Mouse (Mus musculus) midbrain, embryonic 11.5 days (tissue): ENCODE measurements around the gene Tma7. TPM values are rescaled to one million over a fixed set of nuclear protein-coding genes. Genes with fewer than 3 reads are reported as not detected.
A peak's percentile ranks its signal among the peaks of the same experiment; 100 is the strongest.

ENCODE experiments used
- ATAC-seq: fragments of 200-750 bp; cut with Nextera tagmentation; 2 replicates; pipeline ENCODE4 v1.8.0; 2017; ENCODE audit warnings: moderate TSS enrichment, moderate library complexity; ENCODE audit not compliant: low FRiP score
- DNase-seq: peaks from one replicate; pipeline ENCODE4 v3.0.0; 2015; ENCODE audit warnings: low spot score; ENCODE audit errors: missing footprints
- H3K27ac ChIP-seq: fragments of 300-500 bp; sonication (generic); 2 replicates; pipeline ENCODE4 v1.5.1; 2014; ENCODE audit warnings: low read depth, low read length
- H3K27me3 ChIP-seq: fragments of 300-500 bp; sonication (generic); 2 replicates; pipeline ENCODE4 v1.6.1; 2014; ENCODE audit warnings: mild to moderate bottlenecking, low read length, moderate library complexity, mixed read lengths; ENCODE audit not compliant: control insufficient read depth, insufficient read depth
- H3K36me3 ChIP-seq: fragments of 300-500 bp; sonication (generic); 2 replicates; pipeline ENCODE4 v1.6.1; 2014; ENCODE audit warnings: mild to moderate bottlenecking, low read length, moderate library complexity, mixed read lengths; ENCODE audit not compliant: control insufficient read depth, insufficient read depth
- H3K4me1 ChIP-seq: fragments of 300-500 bp; sonication (generic); 2 replicates; pipeline ENCODE4 v1.6.1; 2014; ENCODE audit warnings: low read length; ENCODE audit not compliant: control insufficient read depth, insufficient read depth
- H3K4me2 ChIP-seq: fragments of 300-500 bp; sonication (generic); 2 replicates; pipeline ENCODE4 v1.6.1; 2014; ENCODE audit warnings: mild to moderate bottlenecking, moderate library complexity
- H3K4me3 ChIP-seq: fragments of 300-500 bp; sonication (generic); 2 replicates; pipeline ENCODE4 v1.5.1; 2014; ENCODE audit warnings: low read depth, low read length
- H3K9ac ChIP-seq: fragments of 300-500 bp; sonication (generic); 2 replicates; pipeline ENCODE4 v1.6.1; 2014; ENCODE audit warnings: low read length
- H3K9me3 ChIP-seq: fragments of 300-500 bp; sonication (generic); 2 replicates; pipeline ENCODE4 v1.6.1; 2016; ENCODE audit warnings: low read length; ENCODE audit not compliant: control insufficient read depth
- WGBS: fragments of 180-500 bp; shearing (Covaris S2); extraction: QIAGEN DNeasy Blood & Tissue Kit; methylation state at CpG from one replicate; pipeline ENCODE4 v1.1.7; 2014; 5-methylcytosine and 5-hydroxymethylcytosine counted together
- polyA plus RNA-seq: library from polyadenylated mRNA; unstranded; fragments of >200 nt; fragmentation: Nextera tagmentation; extraction: Ambion mirVana; gene quantifications from 2 replicates; pipeline ENCODE4 v1.2.1, GENCODE M21; 2014

The Tma7 gene
- polyA plus RNA-seq, 1 experiment from 2014 or later: 852 TPM

DNA sequence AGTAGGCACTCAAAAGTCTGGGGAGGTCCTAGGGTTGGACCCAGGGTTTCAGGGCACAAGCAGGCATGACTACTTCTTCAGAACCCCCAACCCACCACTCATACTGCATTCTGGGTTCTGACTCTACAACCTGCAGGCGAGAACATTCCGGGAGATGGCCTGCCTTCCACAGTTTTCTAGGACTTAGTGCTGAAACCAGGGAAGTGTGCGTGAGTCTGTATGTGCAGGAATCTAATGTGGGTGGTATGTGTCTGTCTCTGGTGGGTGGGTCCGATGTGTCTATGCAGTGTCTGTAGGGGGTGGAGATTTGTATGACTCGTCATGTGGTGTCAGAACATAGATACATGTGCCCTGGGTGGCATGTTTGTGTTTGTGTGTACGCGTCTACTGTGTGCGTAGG is 16.0 kb upstream of the Tma7 start:
- Histone ChIP-seq H3K4me3 (0 out of 2 replicates have a peak overlapping the region, but pooled peaks have one; percentile 13), H3K27me3 (no peaks in the 10 kb centered on the region), H3K36me3 (peaks cover 17% of the 10 kb centered on the region), H3K27ac (no peak overlapping the region), H3K9ac (peak overlapping the region; percentile 99), H3K4me1 (peaks cover 36% of the 10 kb centered on the region), H3K4me2 (peak overlapping the region; percentile 77), H3K9me3 (no peaks in the 10 kb centered on the region)
- ATAC-seq: no peak
- DNase-seq: no peak
- WGBS: 92% methylated on average over 8 of the region's 8 CpGs

DNA sequence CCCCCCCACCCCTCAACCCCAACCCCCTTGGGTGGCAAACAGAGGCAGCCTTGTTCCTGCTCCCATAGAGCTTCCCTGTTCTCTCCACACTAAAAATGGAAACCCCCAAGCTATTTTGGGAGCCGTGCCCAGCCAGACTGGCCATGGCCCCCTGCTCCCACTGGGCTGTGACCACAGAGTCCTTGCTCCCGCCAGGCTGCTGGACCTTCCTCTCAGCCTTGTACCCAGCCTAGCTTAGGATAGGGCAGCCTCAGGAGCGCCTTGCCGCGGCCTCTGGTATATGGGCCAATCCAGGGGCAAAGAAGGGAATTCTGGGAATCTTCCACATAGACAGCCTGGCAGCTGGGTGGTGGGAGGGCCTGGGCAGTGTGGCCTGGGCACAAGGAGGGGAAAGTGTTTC is 15.4 kb upstream of the Tma7 start:
- H3K27ac ChIP-seq: peak overlapping the region; percentile 100
- H3K4me3 ChIP-seq: peak overlapping the region; percentile 51
- peaks cover 12% of the 10 kb centered on the region for H3K36me3 ChIP-seq
- peak overlapping the region; percentile 99 for H3K9ac ChIP-seq
- H3K9me3 ChIP-seq: no peaks in the 10 kb centered on the region
- WGBS: 68% methylated on average over 5 of the region's 5 CpGs
- DNase-seq (no peak), ATAC-seq (no peak)
- H3K27me3 ChIP-seq: no peaks in the 10 kb centered on the region
- peaks cover 38% of the 10 kb centered on the region for H3K4me1 ChIP-seq
- peak overlapping the region; percentile 77 for H3K4me2 ChIP-seq

DNA sequence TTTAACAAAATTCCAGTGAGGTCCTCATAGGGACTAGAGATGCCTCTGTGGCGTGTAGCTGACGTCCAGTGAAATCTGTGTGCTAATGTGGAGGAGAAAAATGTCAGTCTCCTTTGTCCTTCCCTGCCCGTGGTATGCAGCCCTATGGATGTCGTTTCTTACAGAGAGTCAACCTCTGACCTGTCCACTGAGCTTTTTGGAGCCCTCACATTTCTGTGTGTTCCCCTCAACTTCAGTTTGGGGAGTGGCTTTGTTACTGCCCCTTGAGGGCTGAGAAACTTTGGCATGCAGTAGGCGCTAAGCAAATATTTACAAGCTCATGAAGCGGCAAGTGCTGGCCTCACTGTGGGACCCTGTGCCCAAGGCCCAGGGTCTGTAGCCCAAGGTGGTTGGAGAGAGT is 14.9 kb upstream of the Tma7 start:
- no peaks in the 10 kb centered on the region for H3K9me3 ChIP-seq
- no peak for ATAC-seq
- DNase-seq: peak; percentile 90
- H3K9ac ChIP-seq: peak overlapping the region; percentile 99
- peak overlapping the region; percentile 51 for H3K4me3 ChIP-seq
- H3K36me3 ChIP-seq: peaks cover 9% of the 10 kb centered on the region
- H3K27me3 ChIP-seq: no peaks in the 10 kb centered on the region
- peak overlapping the region; percentile 77 for H3K4me2 ChIP-seq
- 15% methylated on average over 6 of the region's 6 CpGs for WGBS
- peaks cover 38% of the 10 kb centered on the region for H3K4me1 ChIP-seq
- H3K27ac ChIP-seq: peak overlapping the region; percentile 100

DNA sequence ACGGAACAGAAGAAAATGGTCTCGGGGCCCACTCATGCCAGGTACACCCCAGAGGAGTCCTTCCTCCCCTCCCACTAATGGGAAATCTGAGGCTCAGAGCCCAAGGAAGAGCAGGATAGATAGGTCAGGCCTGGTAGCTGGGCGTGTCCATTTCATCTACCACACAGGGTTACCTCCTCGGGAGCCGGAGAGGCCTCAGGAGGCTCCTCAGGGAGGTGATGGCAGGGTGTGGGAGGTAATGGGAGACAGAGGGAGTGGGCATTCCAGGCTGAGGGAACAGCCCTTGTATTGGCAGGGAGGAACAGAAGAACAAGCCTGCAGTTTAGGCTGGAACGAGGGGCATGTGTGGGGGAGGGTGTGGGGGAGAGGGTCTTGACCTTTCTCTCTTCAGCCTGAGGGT is 14.5 kb upstream of the Tma7 start:
- DNase-seq (peak; percentile 92), ATAC-seq (no peak)
- no peaks in the 10 kb centered on the region for H3K27me3 ChIP-seq
- H3K4me2 ChIP-seq: peak overlapping the region; percentile 77
- peaks cover 9% of the 10 kb centered on the region for H3K36me3 ChIP-seq
- H3K9ac ChIP-seq: peak overlapping the region; percentile 99
- peaks cover 38% of the 10 kb centered on the region for H3K4me1 ChIP-seq
- H3K27ac ChIP-seq: peak overlapping the region; percentile 100
- peak overlapping the region; percentile 51 for H3K4me3 ChIP-seq
- WGBS: 23% methylated on average over 6 of the region's 6 CpGs
- H3K9me3 ChIP-seq: no peaks in the 10 kb centered on the region

DNA sequence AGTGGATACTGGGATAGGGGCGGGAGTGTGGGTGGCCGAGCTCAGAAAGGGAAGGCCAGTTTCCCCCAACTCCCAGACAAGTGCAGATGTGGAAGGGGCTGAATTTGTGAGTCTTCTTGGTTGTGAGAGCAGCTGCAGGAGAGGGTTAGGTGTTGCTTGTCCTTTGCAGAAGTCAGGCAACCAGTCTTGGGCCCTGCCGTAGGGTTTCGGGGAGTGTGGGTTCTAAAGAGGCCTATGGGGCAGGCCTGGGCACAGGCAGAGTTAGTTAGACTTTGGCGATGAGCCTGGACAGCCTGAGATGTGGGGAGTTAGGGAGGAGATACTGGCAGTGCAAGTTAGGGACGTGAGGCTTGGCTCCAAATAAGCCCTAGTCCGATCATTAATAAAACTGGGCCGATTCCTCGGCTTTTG is 13.9 kb upstream of the Tma7 start:
- no peaks in the 10 kb centered on the region for H3K27me3 ChIP-seq
- peak overlapping the region; percentile 51 for H3K4me3 ChIP-seq
- H3K9ac ChIP-seq: peak overlapping the region; percentile 99
- H3K36me3 ChIP-seq: peaks cover 12% of the 10 kb centered on the region; the same call in 1 of the 2 replicates
- H3K27ac ChIP-seq: peak overlapping the region; percentile 100
- no peak for ATAC-seq
- H3K9me3 ChIP-seq: no peaks in the 10 kb centered on the region
- H3K4me1 ChIP-seq: peaks cover 38% of the 10 kb centered on the region
- DNase-seq: peak; percentile 93
- 16% methylated on average over 9 of the region's 9 CpGs for WGBS
- H3K4me2 ChIP-seq: peak overlapping the region; percentile 77

DNA sequence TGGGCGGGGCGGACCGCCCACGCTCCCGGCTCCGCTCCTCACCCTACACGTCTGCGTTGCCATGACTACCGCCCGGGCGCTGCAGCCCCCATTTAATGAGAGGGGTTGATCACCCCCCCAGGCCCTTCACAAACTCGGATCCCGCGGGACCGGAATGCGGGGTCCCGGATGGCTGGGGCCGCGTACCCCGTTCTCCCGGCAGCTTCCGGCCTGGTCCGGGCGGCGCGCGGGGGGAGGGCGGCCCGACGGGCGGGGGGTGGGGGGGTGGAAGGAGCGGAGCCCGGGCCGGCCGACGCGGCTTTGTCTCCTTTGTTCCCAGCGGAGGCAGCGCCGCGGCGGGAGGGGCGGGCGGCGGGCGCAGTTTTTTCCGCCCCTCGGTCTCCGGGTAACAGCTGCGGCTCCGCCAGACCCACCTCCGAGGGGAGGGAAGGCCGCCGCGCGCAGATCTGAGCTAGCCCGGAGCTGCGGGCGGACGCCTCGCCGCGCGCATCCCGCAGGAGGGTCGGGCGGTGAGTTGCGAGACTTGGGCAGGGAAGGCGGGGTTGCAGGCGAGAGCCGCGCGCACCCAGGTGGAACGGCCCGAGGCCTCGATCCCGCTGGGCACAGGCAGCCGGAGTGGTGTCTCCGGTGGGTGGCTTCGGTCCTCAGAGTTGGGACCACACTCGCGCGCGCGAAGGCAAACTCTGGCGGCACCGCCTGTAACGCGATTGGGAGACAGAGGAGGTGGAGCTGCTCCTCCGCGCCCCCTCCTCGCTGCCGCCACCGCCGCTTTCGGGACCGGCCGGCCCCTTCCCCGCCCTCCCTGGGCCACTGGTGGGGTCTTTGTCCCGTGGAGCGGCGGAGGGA is 13.0 kb upstream of the Tma7 start, which contains the start of gene Plxnb1:
Gene Plxnb1 (plus strand): TSS at position 253 of the 846 bp plus-strand sequence.
- ATAC-seq (peak; percentile 80), DNase-seq (peak; percentile 98)
- Histone ChIP-seq H3K4me1 (peaks cover 38% of the 10 kb centered on the region), H3K9me3 (no peaks in the 10 kb centered on the region), H3K4me3 (peak within 1 kb of the TSS; percentile 51), H3K9ac (peak within 1 kb of the TSS; percentile 99), H3K27me3 (no peaks in the 10 kb centered on the region), H3K36me3 (peaks cover 12% of the 10 kb centered on the region; the same call in 1 of the 2 replicates), H3K27ac (peak within 1 kb of the TSS; percentile 100), H3K4me2 (peak within 1 kb of the TSS; percentile 77)
- WGBS: under 1% methylated on average over 85 of the region's 102 CpGs

DNA sequence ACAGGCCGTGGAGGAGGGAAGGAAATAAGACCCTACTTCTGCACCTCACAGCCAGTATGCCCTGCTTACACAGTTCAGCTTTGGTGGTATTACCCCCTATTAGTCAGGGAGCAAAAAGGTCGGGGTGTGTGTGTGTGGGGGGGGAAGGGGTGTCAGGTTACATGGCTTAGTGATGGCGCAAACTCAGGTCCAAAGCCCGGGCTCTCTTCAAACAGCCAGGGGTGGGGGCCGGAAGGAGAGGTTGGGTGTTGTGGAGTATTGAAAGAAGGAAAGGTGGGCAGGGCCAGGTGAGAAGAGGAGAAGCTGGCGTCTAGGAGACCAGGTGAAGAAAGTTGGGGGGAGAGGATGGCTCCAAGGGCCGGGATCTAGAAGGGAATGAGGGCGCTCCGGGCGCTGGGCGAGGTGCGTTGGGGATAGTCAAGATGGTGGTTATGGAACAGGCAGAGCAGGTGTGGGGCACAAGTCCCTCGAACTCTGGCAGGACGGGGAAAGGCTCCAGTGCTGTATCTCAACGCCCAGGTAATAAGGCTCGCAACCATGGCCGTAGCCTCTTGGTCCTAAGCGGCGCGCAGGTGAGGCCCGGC is 12.3 kb upstream of the Tma7 start:
- peak overlapping the region; percentile 51 for H3K4me3 ChIP-seq
- no peaks in the 10 kb centered on the region for H3K27me3 ChIP-seq
- peak overlapping the region; percentile 100 for H3K27ac ChIP-seq
- DNase-seq (peak; percentile 92), ATAC-seq (peak; percentile 6)
- no peaks in the 10 kb centered on the region for H3K9me3 ChIP-seq
- peaks cover 38% of the 10 kb centered on the region for H3K4me1 ChIP-seq
- WGBS: under 1% methylated on average over 21 of the region's 21 CpGs
- peak overlapping the region; percentile 99 for H3K9ac ChIP-seq
- peak overlapping the region; percentile 77 for H3K4me2 ChIP-seq
- peaks cover 6% of the 10 kb centered on the region; the same call in 1 of the 2 replicates for H3K36me3 ChIP-seq

DNA sequence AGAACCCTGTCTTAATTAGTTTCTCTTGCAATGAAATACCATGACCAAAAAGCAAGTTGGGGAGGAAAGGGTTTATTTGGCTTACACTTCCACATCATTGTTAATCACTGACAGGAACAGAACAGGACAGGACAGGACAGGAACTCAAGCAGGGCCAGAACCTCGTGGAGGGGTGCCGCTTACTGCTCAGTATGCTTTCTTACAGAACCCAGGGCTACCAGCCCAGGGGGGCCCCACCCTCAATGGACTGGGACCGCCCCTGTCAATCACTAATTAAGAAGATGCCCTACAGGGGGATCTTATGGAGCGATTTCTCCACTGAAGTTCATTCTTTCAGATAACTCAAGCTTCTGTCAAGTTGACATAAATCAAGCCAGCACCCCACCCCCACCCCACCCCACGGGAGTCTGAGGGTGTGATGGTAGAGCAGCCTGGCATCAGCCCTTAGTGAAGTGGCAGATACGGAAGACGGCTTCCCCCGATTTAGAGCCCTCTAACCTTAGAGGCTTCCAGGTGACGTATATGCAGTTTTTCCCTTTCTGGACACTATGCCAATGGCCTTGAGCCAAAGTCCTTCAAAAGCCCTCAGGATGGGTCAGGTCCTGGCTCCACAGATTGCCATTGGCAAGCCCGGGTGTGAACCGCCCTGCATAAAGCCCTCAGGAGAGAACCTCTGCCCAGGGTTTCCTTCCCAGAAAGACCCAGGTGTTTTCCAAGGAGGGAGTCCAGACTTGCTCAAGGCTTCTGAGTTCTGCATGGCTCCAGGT is 11.6 kb upstream of the Tma7 start:
- DNase-seq (no peak), ATAC-seq (0 out of 2 replicates have a peak, but pooled peaks have one; percentile 0)
- 17% methylated on average over 11 of the region's 11 CpGs for WGBS
- 0 out of 2 replicates have a peak, but pooled peaks cover 3% of the 10 kb centered on the region for H3K36me3 ChIP-seq
- no peaks in the 10 kb centered on the region for H3K27me3 ChIP-seq
- H3K9me3 ChIP-seq: no peaks in the 10 kb centered on the region
- peak overlapping the region; percentile 77 for H3K4me2 ChIP-seq
- H3K9ac ChIP-seq: peak overlapping the region; percentile 99
- peak overlapping the region; percentile 51; the same call in 1 of the 2 replicates for H3K4me3 ChIP-seq
- peak overlapping the region; percentile 100; the same call in 1 of the 2 replicates for H3K27ac ChIP-seq
- peaks cover 33% of the 10 kb centered on the region for H3K4me1 ChIP-seq
